Mouse (Mus musculus) mesoderm, embryonic 11.5 days (tissue): ENCODE data around the gene Itsn1.

Experiments
- DNase-seq: peaks from one replicate; pipeline ENCODE4 v3.0.0-alpha.2; 2012; ENCODE audit warnings: low read depth, low spot score

Itsn1 gene

DNA sequence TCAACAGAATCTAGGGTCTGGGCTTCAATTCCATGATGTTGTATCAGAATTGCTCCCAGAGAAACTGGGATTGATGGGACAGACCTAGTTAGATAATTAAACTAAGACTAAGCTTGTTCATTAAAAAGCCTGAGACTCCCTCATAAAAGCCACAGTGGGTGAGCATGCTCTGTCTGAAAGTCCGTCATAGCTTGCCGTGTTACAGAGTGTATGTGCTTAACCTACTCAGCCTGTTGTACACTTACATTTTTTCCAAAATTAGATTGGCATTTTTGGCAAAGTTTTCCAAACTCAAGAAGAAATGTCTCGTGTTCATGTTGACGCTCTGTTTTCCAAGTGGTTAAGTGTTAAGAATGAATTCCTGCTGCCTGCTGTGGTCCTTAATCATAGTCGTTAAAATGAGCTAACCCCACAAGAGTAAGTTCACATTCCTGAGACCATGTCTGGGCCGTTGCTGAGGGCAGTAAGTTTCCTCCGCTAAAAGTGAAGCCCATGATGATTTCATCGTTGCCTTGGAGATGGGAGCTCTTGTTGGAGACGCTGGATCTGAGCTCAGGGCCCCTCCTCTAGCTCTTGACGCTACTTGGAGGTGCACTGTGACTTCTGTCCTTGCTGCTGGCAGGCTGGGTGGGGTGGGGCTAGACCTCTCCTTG is 117.1 kb downstream of the Itsn1 start:
- peak; percentile 70 for DNase-seq

DNA sequence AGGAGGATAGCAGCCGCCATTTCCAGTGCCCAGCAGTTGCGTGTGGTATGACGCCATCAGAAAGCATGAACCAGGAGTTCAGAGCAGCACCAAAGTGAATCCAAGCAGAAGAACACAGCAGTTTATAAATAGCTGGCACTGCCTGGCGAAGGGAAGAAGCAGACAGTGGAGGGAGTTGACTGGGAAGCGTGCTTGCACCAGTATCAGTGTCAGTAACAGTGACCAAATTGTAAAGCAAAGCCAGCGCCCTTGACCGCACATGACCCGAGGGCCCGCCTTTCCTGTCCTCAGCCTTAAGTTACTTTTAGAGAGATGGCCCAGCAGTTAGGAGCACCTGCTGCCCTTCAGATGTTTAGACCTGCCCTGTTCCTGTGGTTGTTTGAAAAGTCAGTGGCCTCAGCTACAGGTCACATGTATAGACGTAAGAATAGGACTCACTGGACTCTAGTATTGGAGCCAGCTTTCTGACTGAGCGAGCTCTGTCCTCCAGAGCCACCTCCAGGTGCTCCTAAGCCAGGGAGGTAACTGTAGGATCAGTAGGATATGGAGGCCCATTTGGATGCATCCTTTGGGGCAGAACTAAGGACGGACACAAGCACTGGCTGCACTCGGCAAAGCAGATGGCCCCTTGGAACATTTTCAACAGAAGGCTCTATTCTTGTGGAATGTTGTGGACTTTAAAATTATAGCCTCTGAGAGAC is 118.6 kb downstream of the Itsn1 start:
- DNase-seq, result no peak

DNA sequence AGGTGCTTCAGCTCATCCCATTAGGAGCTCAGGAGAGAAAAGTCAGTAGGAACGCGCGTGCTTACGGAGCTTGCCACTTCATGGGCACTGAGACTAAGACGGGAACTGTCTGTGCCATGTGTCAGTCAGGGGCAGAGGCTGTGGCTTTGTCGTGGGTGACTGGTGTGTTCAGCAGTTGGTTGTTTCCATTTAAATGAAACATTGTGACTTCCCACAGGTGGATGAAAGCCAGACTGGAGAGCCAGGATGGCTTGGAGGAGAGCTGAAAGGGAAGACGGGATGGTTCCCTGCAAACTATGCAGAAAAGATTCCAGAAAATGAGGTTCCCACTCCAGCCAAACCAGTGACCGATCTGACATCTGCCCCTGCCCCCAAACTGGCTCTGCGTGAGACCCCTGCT is 119.4 kb downstream of the Itsn1 start:
- DNase-seq, result no peak

DNA sequence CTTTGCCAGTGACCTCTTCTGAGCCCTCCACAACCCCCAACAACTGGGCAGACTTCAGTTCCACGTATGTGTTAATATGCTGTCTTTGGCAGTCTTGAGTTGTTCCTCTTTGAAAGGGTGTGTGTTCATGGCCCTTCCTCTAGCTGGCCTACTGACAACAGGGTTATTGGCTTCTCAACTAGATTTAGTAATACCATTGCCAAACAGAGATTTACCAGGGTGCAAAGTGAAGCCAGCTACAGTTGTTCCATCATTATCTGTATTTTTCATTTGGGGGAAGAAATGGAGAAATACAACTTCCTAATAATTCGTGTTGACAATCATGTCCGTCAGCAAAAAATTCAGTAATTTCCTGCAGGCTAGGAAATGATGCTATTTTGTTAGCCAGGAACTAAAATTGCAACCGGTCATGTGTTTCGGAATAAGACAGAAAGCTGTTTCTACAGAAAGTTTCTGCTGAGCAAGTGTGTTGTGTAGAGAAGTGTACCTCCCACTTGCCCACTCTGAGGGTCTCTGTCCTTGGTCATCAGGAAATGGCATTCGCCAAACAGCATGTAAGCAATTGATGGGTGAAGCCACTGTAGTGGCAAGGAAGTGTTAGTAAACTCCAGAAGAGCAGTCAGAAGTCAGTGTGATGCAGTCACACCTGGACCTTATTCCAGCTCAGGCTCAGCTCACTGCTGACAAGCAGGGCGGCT is 120.0 kb downstream of the Itsn1 start:
- DNase-seq, result no peak

DNA sequence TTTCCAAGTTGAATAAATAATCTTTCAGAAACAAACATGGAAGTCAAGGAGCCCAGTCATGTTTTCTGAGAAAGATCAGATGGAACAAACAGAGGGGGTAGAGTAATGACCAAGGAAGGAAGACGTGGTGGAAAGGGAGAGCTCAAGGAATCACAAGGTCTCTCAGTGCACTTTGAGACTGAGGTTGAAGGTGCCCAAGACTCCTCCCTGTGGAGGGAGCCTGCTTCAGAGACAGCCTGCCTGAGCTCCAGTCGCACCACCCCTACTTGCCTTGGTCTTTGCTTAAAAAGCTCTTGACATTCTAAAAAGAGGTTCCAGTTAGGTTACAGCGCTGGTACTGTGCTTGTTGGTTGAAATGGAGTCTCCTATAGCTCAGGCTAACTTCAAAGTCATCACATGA is 121.1 kb downstream of the Itsn1 start:
- no peak for DNase-seq

DNA sequence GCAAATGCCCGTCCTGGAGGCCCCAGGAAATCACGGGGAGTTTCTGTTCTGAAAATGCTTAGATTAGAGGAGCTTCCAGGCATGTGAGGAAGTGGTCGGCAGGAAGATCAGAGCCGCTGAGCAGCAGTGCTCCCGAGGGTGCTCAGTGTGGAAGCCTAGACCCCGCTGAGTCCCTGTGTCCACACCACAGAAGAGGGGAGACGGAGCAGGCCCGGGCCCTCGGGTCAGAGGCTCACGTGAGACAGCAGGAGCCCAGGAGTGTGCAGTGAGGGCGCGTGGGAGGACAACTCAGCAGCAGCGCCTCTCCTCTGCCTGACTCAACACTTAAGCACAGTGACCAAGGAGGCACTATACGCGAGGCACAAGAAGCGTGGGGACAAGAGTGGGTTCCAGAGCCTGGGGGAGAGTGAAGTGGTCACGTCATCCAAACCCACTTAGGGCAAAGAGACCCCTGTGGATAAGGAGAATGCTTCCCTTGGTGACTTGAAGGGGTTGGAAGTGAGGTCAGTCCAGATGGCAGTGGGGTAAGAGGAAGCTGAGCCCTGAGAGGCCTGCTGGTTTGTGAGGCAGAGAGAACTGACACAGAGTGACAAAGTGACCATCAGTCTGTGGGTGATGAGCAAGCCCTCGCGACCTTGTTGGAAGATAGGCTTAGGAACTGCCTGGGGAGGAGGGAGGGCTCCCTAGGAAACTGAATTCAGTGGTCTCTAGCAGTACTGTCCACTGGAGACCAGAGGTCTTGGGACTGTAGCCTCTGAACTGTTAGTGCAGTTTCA is 122.6 kb downstream of the Itsn1 start:
- no peak for DNase-seq

DNA sequence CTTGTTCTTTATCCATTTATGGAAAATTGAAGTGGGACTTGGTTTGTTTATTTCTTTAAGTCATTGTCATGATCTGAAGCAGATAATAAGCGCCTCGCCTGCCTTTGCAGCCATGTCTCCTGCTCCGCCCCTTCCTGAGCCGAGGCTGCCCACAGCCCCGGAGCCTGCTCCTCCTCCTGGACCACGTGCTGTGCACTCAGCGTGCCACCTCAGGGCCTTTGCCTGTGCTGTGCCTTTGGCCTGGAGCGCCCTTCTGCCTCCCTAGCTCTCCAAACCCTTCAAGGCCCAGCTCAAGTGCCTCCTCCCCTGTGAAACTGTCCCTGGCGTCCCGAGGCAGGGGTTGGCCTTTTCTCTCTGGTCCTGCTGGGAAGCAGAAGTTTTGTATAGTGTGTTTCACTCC is 123.7 kb downstream of the Itsn1 start:
- DNase-seq, result no peak

DNA sequence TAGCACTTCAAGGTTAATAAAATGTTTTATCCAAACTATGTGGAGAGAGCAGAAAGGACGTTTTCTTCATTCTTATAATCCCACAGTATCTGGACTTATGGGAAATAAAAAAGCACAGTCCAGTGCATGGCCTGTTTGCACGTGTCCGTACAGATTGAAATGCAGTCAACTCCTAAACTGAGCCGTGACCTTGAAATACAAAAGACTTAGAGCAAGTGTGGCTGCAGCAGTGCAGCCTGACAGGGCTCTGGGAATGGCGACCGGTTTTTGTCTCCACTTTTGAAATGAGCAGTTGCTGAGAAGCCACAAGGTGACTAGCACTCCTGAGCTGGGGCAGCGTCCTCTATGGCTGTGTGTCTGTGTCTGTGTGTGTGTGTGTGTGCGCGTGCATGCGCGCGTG is 124.1 kb downstream of the Itsn1 start:
- no peak for DNase-seq

DNA sequence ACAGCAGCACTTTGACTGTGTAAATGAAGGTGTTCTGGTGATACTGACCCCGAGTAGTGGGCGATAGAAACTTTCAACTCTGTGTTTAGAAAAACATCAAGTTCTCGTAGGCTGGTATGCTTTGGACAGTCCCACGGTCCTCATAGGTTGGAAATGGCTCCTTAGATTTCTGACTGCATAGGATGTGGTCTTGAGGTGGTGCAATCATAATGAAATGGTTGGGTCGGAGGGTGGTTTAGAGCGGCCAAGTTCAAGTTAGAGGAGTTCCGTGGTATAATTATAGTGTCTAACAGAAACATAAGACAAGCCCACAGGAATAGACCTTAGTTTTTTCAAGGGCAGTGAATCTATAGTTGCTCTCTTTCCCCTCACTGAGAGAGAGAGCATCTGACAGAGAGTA is 129.6 kb downstream of the Itsn1 start:
- no peak for DNase-seq

DNA sequence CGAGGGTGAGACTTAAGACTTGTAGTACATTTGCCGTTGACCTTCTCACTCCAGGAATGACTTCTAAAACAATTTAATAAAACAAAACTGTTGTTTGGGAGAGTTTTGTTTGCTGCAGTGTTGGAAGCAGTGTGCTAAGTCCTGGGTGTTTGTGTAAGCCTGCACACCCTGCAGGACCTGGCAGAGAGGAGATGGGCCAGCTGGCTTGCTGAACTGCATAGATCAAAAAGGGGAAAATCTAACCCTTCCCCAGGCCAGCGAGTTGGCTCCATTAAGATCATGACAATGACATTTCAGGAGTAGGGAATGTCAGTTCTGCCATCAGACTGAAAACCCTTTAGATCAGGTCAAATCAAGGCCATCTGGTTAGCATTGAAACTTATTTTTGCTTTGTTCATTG is 130.1 kb downstream of the Itsn1 start:
- DNase-seq, result no peak

DNA sequence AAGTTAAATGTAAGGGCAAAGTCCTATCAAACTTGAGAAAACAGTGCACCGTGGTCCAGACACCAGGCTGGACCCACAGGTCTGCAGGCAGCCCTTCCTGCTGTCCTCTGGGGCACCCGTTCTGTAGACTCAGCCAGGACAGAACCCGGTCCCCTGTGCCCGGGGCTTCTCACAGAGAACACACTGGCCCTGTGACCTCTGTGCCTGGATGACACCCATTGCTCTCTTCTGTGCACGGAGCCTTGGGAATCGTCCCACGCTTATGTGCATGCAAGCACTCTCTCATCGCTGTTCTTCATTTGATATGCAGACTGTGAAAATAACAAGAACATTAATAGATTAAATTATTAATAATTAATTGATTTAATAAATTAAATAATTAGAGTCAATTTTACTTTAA is 130.9 kb downstream of the Itsn1 start:
- no peak for DNase-seq

DNA sequence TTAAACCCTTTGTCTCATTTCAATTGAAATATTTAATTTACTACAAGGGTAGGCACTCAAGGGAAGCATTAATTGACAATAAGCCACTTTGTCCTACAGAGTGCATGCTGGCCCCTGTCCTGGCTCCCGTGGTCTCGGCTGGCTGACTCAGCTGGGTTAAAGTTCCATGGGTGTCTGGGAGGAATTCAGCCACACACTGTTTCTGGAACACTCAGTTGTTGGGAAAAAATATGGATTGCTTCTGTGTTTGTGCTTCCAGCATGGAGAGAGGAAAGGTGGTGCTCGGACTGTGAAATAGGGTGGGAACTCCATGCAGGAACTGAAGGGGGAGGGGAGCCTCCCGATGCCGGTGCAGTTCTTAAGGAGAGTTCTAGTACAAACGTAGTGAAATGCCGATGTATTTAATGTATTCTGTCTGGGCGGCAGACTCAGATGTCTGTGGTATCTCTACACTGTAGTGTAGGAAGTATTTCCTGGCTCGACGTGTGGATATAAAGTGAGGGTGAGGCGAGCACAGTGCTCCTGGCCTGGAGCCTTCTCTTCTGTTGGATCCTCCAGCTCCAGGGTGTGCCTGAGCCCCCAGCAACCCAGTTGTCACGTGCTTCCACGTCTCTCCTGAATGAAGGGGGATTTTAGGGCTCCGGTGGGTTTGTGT is 131.5 kb downstream of the Itsn1 start:
- no peak for DNase-seq

DNA sequence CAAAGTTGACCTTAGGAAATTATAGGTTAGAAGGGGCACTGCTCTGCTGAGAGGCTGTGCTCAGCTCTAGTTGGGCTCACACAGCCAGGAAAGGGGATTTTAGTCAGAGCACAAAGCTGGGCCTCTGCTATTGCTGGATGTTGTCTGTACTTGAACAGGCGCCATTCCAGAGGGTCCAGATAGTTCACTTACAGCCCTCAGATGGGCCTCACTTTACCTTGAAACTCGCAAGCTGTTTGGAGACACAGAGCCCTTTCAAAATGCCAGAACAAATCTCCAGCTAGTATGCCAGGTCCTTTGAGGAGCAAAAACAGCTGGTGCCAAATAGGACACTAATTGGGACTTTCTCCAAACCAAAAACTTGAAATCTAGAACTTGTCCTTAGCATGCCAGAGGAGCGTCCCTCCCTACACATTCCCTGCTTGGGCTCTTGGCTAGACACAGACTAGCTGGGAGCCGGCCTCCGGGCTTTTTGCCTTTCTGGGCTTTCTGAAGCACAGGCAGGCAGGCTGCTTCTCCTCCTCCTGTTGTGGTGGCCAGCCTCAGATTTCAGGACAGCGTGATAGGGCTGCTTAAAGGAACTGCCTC is 132.8 kb downstream of the Itsn1 start:
- no peak for DNase-seq

DNA sequence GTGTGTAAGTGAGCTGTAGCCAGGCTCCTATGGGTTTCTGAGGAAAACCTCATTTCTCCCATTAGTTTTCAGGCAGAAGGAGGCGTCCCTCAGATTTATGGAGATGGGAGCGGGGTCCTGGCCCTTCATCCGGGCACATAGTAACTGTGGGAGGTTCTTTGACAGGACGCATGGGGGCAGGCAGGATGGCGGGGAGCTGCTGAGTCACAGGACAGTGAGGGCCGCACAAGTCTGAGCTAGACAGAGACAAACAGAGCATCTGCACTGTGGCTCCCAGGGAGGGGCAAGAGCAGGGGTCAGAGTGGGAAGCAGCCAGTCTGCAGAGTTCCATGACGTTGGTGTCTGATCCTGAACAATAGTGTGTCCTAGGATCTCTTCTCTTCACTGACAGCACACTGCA is 133.8 kb downstream of the Itsn1 start:
- no peak for DNase-seq

DNA sequence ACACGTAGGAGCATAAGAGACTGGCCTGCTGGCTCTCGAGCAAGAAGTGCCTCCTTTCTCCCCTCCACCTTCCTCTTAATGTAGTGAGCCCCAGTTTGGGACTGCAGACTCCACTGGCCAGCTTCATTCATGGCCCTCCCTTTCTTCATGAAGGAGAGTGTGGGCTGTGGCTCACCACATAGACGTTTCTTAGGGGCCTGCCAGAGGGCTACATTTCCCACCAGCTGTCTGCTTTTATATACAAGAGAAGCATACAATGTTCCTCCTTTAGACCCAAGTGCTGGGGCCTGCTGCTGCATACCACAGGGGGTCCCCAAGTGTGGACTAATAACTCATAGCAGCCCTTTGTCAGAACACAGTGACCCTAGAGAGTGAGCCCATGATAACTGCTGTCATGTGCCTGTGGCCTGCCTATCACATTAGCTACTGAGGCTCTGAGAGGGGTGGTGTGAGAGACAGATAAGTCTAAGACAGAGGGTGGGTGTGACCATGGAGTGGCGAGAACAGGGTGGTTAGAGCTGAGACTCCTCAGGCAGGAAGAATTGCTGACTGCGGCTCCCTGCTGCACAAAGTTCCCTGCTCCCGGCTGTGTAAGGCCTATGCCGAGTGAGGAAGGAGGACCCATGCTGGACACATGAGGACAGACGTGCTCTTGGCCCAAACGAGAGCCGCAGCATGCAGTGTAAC is 135.7 kb downstream of the Itsn1 start:
- DNase-seq, result no peak

DNA sequence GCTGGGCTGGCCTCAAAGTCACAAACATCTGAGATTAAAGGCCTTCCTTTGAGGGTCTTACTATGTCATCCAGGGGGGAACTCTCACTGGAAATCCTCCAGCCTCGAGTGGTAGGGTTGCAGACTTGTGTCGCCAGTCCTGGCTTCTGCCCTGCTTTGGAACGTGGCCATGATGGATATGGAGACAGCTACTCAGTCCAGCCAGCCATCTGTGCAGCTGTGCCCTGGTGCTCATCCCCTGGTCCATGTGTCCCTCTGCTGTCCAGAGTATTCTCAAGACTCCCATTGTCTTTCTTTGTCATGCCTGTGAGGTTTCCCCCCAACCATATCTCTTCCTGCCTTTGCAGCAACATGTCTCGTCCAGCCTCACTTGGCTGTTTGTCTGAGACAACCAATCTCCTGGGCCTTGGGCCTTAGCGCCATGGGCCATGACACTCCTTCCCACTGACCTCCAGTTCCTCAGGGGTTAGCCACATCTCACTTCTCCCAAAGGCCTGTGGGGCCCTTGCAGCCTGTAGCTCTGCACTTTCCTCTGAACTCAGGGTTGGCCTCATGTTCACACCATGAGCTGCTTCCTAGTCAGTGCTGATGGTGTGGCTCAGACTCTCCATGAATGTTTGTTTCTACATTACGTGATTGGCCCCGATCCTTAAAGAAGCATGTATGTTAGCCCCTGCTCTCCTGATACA is 136.6 kb downstream of the Itsn1 start:
- no peak for DNase-seq

DNA sequence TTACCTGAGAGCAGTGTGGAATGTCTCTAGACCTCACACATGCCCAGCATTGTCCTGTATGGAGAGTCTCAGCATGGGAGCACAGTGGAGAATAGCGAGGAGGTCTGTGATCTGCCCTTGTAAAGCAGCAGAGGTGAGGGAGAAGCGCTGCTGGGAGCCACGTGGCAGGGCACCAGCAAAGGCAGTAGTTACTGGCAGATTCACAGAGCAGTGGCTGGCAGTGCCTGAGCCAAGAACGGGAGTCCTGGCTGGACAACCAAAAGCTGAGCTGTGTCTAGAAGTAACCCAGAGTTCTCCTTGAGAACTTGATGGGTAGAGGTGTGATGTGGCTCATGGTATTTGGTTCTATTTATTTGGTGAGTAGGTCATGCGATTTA is 137.2 kb downstream of the Itsn1 start:
- no peak for DNase-seq

DNA sequence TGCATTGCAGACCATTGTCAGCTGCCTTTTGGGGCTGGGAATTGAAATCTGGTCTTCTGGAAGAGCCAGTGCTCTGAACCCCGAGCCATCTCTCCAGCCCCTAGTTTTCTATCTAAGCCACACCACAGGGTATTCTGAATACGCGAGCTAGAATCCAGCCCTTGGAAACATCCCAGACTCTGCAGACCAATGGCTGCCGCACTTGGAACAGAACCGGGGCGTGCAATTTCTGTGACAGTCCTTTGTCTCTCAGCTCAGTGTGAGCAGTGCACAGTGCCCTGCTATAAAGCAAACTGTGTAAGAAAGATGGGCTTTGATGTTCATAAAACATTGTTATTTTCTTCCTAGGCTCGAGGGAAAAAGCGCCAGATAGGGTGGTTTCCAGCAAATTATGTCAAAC is 138.6 kb downstream of the Itsn1 start:
- no peak for DNase-seq

DNA sequence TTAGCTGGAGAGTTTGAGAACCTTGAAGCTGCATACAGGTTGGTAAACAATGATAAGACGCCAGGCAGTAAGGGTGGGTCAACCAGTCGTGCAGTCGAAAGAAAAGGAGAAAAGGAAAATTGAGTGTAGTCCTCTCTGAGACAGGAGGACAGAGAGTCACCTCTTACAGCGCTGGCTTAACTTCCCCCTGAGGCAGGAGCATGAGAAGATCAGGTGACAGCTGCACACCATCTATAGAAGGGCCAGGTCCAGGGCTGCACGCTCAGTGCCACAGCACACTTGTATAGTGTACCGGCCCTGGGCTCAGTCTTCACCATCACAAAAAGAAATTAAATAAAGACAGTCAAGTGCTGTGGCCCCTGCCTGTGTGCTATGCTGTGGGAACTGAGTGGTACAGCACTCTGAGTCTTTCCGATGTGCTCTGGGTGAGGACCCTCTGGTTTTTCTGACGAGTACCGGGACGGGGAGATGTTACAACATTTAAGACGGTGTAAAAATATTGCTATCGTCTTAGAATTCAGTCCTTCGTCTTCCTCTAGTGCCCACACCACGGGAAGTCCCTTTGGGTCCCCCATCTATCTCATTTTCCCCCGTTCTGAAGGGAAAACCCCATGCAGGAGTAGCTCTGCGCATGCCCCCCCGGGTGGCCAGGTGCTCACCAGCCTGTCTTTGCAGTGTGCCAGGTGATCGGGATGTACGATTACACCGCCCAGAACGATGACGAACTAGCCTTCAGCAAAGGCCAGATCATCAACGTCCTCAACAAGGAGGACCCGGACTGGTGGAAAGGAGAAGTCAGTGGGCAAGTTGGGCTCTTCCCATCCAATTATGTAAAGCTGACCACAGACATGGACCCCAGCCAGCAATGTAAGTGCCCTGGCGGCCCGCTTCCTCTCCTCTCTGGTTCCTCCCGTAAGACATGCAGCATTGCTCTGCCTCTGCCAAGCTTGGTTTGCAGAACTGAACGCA is 140.1 kb downstream of the Itsn1 start:
- DNase-seq, result no peak
